Mouse (Mus musculus) embryonic fibroblast, embryonic 13.5 days (primary cell): ENCODE results near the gene Dnaja3. TPM values are rescaled to one million over a fixed set of nuclear protein-coding genes. Genes with fewer than 3 reads are reported as not detected.
A peak's percentile ranks its signal among the peaks of the same experiment; 100 is the strongest.

ENCODE experiments used
- H3K27ac ChIP-seq: 2 replicates; pipeline ENCODE4 v1.5.1; 2012; ENCODE audit warnings: low read length, control low read depth, inconsistent platforms; ENCODE audit not compliant: insufficient read depth
- H3K4me1 ChIP-seq: 2 replicates; pipeline ENCODE4 v1.6.1; 2011; ENCODE audit warnings: low read length; ENCODE audit not compliant: control insufficient read depth, insufficient read depth
- H3K4me3 ChIP-seq: 2 replicates; pipeline ENCODE4 v1.5.1; 2011; ENCODE audit warnings: mild to moderate bottlenecking, control low read depth, low read length; ENCODE audit not compliant: insufficient read depth
- CTCF ChIP-seq: IDR thresholded peaks from 2 replicates; pipeline ENCODE4 v1.5.1; 2011; ENCODE audit warnings: mild to moderate bottlenecking, control low read depth, low read length, moderate library complexity, borderline replicate concordance; ENCODE audit not compliant: insufficient read depth
- POLR2A ChIP-seq: IDR thresholded peaks from 2 replicates; pipeline ENCODE4 v1.6.1; 2011; ENCODE audit warnings: low read depth, mild to moderate bottlenecking, control low read depth, low read length, moderate library complexity
- polyA plus RNA-seq: library from polyadenylated mRNA; stranded (reverse); fragments of >200 nt; gene quantifications from 2 replicates; pipeline ENCODE4 v1.2.4, GENCODE M21; 2011; ENCODE audit warnings: low read depth; ENCODE audit not compliant: missing spikeins, insufficient read length

The Dnaja3 gene
- polyA plus RNA-seq, 1 experiment, result 47.6 TPM

- Histone ChIP-seq H3K27ac (peak overlapping the region; percentile 94), H3K4me1 (peaks cover 16% of the 10 kb centered on the region)
- TF ChIP-seq POLR2A, result peak; percentile 68
- TF ChIP-seq CTCF, result no peak
These were observed 647 bp downstream of the Dnaja3 start for GRCm38 (mm10) chr16:4640267-4641005.

GRCm38 (mm10) chr16:4641119-4641838 lies 1.5 kb downstream of the Dnaja3 start:
- TF ChIP-seq CTCF (no peak), POLR2A (peak; percentile 56; the same call in 1 of the 2 replicates)
- Histone ChIP-seq H3K27ac (peak overlapping the region; percentile 94), H3K4me1 (peaks cover 21% of the 10 kb centered on the region), H3K4me3 (peak overlapping the region; percentile 81)

More at GRCm38 (mm10) chr16:4640267-4641005, 647 bp downstream of the Dnaja3 start:
- H3K4me3 ChIP-seq, result peak overlapping the region; percentile 81

GRCm38 (mm10) chr16:4642190-4642589 lies 2.4 kb downstream of the Dnaja3 start:
- no peak; the same call in 1 of the 2 replicates for TF ChIP-seq POLR2A
- peak; percentile 16; the same call in 1 of the 2 replicates for TF ChIP-seq CTCF
- Histone ChIP-seq H3K27ac (peak overlapping the region; percentile 98), H3K4me3 (peak overlapping the region; percentile 81; the same call in 1 of the 2 replicates), H3K4me1 (peaks cover 27% of the 10 kb centered on the region)

GRCm38 (mm10) chr16:4642937-4643336 lies 3.1 kb downstream of the Dnaja3 start:
- Histone ChIP-seq H3K4me1 (peaks cover 32% of the 10 kb centered on the region), H3K4me3 (peak overlapping the region; percentile 31), H3K27ac (peak overlapping the region; percentile 98)
- peak; percentile 46 for TF ChIP-seq POLR2A
- no peak for TF ChIP-seq CTCF

DNA sequence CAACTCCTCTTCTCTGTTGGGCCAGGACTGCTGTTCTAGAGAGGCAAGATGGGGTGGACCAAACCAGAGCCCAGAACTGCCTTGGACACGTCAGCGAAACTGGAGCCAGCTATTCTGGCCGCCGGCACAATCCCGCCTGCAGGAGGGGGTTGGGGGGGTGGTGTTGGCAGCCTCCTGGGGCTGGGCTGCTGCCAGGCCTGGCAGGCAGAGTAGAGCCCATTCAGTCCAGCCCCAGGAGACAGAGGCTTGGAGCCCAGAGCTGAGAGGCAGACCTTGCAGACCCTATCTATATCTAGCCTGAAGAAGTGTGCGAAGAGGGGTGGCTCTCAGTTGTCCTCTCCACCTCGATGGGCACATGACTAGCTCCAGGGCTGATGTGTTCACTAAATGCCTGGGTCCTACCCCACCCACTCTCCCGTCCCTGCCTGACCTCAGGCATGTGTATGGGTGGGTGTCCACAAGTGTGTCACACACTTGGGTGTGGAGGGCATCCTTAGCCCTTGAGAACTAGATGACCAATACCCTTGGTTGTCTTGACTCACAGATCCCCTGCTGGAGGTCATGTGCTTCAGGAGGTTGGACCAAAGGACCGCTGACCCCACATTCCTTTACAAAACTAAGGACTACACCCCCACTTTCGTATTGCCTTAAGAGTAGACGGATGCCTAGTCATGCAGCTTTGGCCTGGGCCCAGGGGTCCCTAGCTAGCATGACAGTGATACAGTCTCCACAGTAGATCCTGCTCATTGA lies 4.1 kb downstream of the Dnaja3 start:
- Histone ChIP-seq H3K4me1 (peaks cover 34% of the 10 kb centered on the region), H3K4me3 (no peak overlapping the region), H3K27ac (peak overlapping the region; percentile 98)
- TF ChIP-seq POLR2A (peak; percentile 11; the same call in 1 of the 2 replicates), CTCF (no peak)

DNA sequence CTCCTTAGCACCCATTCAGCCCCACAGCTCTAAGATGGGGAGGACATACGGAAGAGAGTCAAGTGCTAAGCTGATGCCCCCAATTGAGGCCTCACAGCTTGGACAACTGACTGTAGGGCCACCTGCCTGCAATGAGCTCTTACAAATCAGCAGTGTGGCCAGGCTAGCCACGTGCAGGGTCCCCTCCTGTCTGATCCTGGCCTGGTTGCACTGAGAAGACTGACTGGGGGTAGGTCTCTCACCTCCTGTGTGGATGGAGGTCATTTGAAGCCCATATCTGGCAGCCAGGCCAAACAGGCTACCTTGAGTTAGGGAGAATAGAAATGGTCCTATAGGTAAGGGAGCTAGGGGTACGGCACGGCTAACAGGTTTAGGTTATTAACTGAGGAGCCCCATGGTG lies 6.1 kb downstream of the Dnaja3 start:
- peak overlapping the region; percentile 83; the same call in 1 of the 2 replicates for H3K27ac ChIP-seq
- peaks cover 37% of the 10 kb centered on the region for H3K4me1 ChIP-seq
- no peak for TF ChIP-seq POLR2A
- no peak for TF ChIP-seq CTCF
- H3K4me3 ChIP-seq, result no peak overlapping the region

- Histone ChIP-seq H3K4me3 (no peak overlapping the region), H3K27ac (peak overlapping the region; percentile 83), H3K4me1 (peaks cover 44% of the 10 kb centered on the region)
- TF ChIP-seq CTCF (no peak), POLR2A (no peak)
These were observed 7.0 kb downstream of the Dnaja3 start for GRCm38 (mm10) chr16:4646831-4647230.

DNA sequence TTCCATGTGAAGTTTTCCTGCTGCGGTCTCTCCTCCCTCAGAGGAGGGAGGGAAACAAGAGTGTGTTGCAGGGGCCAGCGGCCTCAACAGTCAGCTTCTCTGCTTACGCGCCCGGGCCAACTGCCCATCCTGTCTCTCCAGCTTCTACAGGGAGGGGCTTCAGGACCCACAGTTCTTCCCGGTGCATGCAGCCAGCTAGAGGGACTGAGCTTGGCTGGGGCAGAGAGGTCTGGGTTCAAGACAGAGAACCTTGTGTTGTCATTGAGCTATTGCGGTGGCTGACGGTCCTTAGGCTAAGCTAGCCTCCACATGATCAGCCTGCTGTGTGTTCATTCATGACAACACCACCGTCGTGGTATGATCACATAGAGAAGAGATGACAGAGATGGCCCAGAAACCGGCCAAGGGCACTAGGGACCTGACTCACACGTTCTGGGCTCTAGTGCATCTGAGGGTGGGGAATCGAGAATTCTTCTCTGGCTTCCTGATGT lies 7.9 kb downstream of the Dnaja3 start:
- H3K27ac ChIP-seq, result peak overlapping the region; percentile 83
- H3K4me3 ChIP-seq, result no peak overlapping the region
- peaks cover 52% of the 10 kb centered on the region for H3K4me1 ChIP-seq
- TF ChIP-seq POLR2A (no peak), CTCF (no peak)

GRCm38 (mm10) chr16:4648416-4649023 lies 8.7 kb downstream of the Dnaja3 start:
- Histone ChIP-seq H3K4me3 (no peak overlapping the region), H3K27ac (peak overlapping the region; percentile 83), H3K4me1 (peaks cover 52% of the 10 kb centered on the region)
- TF ChIP-seq CTCF, result no peak
- TF ChIP-seq POLR2A, result no peak
